Mouse (Mus musculus): ENCODE results near the gene Paqr5.

DNA sequence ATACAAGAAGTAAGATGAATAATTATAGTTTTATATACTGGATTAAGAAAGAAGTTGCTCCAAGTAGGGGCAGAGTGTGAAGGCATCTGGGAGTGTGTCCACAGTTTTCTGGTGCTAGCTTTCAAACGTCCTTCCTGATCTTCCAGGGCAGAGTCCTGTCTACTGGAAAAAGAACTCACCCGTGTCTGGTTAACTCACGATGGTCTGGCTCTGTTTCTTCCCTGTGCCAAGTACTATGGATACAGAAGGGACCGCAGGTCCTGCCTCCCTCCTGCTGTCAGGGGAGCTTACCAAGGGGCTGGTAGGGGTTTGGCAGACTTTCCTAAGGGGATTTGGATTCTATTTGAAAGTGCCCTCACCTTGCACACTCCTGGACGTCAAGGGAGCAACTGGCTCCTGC is 1.6 kb downstream of the Paqr5 start:
- TF ChIP-seq CTCF (IDR thresholded peaks at IDR 0.05; ENCODE audit: insufficient read depth, low read length) (no peak), POLR2A (IDR thresholded peaks at IDR 0.05; ENCODE audit: borderline replicate concordance, extremely low read depth, low read depth, low read length) (no peak)

Data from lung, adult 2 months (tissue).